Mouse (Mus musculus) urinary bladder, postnatal 25 days (tissue): ENCODE results near the gene Idh1.

Experiments
- DNase-seq: peaks from one replicate; pipeline ENCODE4 v3.0.0; 2022; ENCODE audit warnings: low spot score

Gene Idh1

DNA sequence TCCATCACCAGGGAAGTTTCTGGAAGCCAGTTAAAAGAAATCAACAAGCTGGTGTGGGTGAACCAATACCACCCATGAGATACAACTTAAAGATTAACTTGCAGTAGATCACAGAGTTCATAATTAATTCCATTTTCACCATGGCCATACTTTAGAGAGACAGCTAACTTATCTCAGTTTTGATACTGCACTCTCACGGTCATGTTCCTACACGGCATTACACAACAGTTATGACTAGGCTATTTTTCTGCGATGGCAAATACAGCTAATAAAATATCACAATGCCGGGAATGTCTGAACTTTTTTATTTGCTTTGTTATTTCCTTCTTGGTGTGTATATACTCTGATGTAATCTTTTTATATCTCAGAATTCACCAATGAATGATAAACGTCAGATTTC lies 9.4 kb downstream of the Idh1 start:
- DNase-seq = no peak

DNA sequence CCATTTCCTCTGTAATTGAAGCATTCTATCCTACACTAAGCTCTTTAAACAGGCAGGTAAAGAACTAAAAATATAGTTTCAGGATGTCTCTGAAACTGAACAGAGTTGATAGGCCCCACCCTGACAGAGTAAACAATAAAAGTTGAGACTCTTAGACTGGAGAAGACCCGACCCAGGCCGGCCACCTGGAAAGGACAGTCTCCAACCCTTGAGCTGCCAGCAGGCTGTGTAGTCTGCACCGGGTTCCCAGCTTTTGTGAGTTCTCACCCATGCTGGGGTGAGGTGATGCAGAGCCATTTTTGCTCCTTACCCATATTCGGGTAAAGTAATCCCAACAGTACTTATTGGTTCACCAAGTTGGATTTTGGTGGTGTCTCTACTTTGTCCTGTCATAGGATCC lies 10.1 kb downstream of the Idh1 start:
- DNase-seq = no peak

DNA sequence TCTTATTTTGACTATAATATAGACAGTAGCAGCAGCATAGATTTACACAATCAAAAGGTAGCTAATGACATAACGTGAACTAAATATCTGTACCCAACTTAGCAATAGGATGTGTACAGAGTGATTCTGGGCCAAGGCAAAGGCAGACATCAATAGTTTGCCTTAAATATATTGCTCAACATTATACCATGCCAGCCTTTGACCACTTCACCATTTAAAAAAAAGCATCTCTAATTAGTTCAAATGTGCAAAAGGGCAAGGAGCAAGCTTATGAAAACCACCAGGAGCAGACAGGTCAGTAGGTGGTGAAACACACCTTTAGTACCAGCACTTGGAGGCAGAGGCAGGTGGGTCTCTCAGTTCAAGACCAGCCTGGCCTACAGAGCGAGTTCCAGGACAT lies 12.6 kb downstream of the Idh1 start:
- DNase-seq = no peak

DNA sequence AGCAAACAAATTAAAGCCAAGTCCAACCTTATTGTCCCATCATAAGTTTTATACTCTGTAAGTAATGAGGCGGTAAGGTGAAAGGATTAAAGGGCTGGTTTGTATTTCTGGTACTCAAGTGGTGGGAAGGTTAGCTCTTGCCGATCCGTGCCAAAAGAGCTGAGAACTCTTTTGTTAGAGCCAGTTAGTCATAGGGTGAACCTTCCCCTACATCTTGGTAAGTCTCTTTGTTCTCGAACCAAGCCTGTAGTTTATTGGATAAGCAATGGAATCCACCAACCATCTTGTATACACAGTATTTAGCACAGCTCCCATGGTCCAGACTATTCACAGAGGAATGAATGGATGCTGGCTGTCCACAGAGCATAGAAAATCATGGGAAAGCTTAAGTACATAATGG lies 14.7 kb downstream of the Idh1 start:
- no peak for DNase-seq

DNA sequence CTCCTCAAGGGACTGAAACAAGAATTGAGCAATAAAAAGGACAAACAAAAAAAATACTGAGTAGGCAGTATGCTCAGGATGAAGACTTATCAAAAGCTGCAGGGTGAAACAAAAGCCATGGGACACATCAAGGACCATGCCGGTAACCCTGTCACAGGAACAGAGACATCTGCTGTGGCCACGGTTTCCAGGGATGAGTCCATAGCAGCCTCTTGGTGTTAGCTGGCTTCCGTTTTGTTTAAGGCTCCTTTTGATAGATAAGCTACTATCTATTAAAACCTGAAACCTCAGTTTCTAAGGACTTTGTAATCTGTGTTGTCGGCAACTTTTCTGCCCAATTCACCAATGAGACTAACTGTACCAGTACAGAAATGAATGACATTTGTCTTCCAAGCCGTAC lies 16.4 kb downstream of the Idh1 start:
- no peak for DNase-seq

DNA sequence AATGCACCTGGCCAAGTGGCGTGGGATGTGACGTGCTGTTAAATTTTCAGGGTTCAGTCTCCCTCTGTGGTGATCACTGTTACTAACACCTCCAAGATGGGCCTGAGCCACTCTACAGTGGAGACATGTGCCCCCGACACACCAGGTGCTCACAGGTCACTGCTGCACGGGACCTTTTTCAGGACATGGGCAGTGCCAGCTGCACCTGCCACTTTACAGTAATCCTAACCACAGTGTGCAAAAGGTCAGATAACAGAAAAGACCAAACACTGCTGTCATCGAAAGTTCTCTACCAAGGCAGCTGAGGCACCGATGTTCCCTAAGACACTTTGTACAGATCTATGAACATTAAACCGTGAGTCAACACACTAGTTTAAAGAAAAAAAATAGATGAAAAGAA lies 16.8 kb downstream of the Idh1 start:
- no peak for DNase-seq

DNA sequence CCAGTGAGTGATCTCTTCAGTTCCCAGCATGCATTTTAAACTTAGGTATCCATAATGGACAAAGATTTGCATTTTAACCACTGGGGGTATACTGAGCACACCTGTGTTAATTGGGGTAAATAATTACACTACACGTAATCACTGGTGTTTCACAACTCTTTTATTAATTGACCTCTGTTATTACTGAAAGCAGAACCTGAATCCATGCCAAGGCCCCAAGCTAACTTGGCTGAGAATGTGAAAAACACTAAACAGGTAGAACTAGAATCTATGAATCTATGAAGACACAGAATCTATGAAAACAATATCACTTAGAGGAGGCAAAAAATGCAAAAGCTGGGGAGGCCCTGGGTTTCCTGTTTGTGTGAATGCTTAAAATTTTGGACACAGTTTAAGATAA lies 18.8 kb downstream of the Idh1 start:
- no peak for DNase-seq

DNA sequence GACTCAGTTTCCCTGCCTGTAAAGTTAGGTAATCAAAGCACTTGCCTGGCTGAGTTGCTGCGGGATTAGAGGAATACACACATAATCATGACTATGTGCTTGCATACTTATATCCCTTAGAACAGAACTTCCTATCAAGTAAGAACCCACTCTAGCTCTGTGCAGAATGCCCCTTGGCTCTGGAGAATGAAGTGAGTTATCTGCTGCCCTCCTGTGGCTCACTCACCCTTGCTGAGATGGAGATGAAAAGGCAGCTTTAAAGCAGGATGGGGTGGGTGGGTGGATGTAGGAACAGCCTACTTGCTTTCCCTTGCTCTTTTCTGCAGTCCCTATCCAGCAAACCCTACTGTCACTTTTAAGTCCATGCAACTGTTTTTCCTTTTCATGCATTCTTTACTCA lies 24.1 kb downstream of the Idh1 start:
- DNase-seq = no peak

DNA sequence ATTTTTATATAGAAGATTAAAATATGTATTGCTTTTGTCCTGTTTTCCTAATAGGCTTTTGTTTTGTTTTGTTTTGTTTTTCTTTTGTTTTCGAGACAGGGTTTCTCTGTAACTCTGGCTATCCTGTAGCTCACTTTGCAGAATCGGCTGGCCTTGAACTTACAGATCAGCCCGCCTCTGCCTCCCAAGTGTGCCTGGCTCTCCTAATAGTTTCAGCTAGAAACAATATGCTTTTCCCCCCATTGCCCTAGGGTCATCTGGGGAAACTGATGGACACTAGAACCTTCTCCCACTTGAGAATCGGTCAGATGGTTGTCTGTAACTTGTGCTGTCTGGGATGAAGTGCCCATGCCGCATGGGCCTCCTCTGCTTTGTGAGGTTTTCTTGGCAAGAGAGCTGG lies 30.2 kb downstream of the Idh1 start:
- no peak for DNase-seq

DNA sequence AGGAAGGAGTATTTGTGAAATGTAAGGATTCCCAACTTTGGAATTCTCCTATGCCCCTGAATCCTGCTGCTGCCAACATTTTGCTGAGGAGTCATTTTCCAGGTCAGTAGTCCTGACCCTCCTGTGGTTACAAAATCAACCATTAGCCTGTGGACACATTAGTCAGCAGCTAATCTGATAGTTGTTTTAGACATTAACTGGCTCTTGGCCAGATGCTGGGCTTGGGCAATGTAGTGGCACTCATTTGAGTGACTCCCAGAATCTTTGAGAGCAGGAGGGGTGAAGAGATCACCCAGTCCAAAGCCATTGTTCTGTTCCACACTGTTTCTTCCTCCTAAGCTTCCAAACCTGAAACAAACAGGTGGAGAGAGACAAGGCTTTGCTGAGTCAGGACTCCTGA lies 31.5 kb downstream of the Idh1 start:
- no peak for DNase-seq

DNA sequence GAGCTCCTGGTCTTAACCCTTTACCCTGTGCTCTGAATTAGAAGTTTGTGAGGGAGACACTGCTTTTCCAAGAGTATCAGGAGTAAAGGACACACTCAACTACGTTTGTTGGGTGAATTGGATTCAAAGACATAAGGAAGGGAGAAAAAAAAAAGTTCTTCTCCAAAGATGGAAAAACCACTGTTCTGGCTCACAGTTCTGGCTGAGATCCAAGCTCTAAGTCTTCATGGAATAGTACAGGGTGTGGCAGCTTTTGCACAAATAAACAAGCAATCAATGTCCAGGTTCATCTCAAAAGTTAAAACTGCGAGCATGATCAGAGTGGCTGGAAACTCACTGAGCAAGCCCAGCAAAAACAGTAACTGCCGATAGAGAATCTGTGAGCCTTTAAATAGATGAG lies 38.3 kb downstream of the Idh1 start:
- no peak for DNase-seq

DNA sequence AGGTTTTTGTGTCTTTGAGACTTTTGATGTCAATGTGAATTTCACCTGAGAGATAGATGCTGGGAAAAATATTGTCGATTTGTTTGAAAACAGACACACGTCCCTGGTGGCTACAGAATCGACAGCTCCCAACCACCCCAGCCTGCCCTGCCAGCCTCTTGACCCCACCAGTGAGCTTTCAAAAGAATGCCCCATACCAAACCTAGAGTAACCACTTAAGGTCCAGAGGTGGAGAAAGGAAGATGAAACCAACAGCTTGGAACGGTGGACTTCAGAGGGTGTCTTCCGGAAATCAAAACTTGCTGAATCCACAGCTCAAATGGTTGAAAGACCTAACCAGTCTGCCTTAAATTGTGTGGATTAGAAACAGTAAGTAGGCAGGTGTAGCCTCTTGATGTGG lies 39.0 kb downstream of the Idh1 start:
- DNase-seq = no peak

DNA sequence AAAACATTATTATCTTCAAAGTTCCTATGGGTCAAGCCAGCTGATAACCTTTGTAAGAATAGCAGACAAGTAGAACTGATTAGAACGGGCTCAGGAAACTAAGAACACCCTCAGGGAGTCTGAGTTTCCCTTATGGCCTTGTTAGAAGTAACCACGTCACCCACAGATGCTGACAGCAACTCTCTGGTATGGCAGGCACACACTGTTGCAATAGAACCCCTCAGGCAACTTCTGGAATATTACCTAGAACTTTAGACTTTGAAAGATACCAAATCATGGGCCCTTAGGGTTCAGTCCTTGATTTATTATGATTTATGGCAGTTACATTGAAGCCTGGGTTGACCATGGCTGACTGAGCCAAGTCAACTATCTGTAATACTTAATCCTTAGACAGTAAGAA lies 39.7 kb downstream of the Idh1 start:
- no peak for DNase-seq

DNA sequence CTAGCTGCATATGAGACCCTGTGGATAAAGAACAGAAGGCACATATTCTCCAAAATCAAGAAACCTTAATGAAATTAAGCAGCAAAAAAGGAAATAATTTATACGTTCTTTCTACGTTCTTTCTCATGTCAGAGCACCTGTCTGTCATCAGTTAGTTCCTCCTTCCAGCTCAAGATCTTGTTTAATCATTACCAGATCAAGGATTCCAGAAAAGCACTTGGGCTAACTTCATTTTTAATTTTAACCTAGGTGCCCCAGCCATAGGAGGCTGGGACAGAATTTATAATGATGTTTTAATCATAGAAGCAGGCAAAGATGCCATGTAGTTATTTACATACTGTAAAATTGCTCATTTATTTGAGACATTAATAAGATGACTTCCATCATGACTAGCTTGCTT lies 41.5 kb downstream of the Idh1 start:
- no peak for DNase-seq

DNA sequence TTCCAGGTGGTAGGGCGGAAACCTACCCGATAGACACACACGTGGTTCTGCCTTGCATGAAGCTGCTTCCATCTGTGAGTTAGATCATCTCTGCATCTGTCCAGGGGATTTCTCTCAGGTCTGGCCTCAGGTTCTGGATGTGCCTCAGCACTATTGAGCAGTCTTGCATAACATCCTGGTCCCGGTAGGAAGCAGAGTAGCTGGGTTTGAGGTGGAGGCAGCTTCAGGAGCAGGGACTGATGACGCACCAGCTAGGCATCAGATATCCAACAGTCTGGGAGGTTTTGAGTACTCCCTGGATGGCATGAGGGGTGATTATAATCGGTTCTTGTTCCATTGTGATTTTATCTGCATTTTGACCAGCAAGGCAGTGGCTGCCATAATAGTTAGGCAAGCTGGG lies 48.7 kb downstream of the Idh1 start:
- DNase-seq = no peak

DNA sequence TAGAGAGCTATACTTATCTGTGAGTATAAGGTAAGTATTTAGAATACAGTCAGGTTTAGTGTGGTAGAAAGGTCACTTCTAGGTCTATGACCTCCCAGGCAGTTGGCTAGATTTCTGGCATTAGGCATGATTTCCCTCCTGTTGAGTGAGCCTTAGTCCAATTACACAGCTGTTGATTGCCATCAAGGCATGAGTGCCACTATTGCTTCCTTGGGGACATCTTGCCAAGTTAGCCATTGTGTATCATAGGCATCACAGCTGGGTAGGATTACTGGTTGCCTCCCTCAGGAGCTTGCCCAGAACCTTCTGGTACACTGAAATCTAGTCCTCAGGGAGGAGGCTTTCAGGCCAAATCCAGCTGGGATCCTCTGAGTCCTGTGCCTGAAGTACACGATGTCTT lies 53.5 kb downstream of the Idh1 start:
- DNase-seq = no peak

DNA sequence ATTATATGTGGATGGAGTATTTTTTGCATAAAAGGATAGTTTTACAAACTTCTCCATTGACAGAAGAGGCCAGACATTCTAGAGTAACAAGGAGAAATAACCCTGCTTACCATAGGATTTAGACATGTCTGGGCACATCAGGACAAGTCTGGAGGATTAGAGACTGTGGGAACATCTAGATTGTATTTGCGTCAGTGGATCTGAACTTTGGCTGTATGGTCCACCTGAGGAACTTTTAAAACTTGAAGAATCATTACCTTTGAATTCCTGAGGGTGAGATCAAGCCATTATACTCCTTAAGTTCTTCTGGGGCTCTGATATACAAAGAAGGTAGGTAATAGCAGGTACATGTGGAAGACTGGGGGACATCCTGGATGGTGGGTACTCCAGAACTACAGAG lies 54.6 kb downstream of the Idh1 start:
- no peak for DNase-seq

DNA sequence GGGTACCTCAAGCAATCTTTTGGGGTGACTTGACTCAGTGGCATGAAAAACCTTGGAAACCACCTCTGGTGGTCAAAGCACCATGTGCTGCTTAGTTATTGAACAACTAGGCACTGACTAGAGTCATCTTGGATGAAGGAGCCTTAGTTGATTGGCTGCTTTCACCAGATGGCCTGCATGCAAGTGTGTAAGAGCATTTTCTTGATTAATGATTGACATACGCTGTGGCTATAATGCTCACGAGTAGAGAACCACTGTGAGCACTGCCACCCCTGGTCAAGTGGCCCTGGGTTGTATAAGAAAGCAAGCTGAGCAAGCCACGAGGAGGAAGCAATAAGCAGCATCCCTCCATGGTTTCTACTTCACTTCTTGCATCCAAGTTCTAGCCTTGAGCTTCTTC lies 56.1 kb downstream of the Idh1 start:
- no peak for DNase-seq

DNA sequence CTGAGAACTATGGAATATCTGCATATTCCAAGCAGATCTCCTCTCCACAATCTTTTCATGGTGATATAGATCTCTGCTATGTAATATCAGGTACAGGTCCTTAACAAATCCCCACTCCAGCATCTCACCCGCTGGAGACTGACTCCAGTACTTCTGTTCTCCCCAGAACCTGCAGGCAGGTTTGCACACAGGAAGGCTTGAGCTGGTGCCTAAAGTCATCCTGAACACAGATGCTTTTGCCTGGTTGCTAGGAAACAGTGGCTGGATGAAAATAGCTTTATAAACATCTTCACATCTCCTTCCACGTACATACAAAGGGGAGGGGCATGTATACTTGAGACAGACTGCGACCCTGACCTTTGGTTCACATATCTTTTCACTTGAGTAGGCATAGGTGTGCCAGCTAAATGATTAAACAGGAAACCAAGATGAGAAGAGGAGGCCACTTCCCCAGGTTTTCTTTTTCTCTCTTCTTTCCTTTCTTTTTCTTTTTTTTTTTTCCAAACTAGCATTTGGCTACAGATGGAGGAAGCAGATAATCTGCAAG lies 56.6 kb downstream of the Idh1 start:
- DNase-seq = no peak

DNA sequence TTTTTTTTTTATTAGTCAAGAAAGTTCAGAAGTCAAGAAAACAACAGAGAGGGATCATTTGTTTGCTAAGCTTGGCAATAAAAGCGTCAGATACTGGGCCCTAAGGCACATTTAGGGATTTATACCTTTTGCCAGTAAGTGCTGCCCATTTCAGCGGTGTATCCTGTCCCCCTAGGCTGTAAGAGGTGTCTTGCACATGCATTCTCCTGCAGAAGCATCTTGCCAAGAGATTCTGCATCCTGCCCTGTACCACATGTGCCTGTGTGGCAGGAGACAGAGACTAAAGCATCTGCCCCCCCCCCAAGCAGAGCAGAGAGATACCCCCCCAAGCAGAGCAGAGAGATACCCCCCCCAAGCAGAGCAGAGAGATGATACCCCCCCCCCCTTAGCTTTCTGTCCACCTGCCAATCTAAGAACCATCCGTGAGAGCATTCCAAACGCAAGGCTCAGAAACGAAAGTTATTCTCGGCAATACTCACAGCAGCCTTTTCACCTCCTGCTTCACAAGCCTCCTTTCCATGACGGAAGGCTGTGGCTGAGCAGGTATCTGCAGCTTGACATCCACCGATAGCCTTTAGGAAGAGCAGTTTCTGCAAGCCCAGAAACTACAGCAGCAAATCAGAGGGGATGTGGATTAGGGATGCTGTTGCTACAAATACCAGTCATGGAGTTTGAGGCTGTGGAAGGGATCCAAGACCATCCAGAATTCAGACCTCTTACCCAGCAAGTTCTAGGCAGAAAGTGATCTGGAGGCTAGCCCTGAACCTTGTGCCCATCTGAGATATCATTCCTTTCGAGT lies 63.5 kb downstream of the Idh1 start, which contains the start of gene D630023F18Rik:
Gene D630023F18Rik, minus strand, starts transcription at position 641 of the 799 bp plus-strand sequence.
- no peak for DNase-seq

DNA sequence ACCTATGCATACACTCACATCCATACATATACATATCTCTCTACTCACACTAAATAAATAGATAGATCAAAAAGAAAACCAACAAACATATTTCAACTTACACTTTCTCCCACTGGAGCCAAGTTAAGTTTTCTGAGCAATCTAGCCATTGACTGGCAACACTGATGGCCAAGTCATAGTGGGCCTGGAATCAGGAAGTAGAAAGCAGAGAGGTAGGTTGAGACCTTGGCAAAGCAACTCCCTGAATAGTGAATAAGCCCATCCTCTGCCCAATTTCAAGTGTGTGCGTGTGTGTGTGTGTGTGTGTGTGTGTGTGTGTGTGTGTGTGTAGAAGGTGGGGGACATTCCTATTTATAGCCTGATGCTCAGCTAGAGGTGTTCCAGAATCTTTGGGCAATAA lies 66.9 kb downstream of the Idh1 start, which contains the start of gene Gm28845:
Gene Gm28845, minus strand, starts transcription at position 121 of the 400 bp plus-strand sequence.
- DNase-seq = no peak

DNA sequence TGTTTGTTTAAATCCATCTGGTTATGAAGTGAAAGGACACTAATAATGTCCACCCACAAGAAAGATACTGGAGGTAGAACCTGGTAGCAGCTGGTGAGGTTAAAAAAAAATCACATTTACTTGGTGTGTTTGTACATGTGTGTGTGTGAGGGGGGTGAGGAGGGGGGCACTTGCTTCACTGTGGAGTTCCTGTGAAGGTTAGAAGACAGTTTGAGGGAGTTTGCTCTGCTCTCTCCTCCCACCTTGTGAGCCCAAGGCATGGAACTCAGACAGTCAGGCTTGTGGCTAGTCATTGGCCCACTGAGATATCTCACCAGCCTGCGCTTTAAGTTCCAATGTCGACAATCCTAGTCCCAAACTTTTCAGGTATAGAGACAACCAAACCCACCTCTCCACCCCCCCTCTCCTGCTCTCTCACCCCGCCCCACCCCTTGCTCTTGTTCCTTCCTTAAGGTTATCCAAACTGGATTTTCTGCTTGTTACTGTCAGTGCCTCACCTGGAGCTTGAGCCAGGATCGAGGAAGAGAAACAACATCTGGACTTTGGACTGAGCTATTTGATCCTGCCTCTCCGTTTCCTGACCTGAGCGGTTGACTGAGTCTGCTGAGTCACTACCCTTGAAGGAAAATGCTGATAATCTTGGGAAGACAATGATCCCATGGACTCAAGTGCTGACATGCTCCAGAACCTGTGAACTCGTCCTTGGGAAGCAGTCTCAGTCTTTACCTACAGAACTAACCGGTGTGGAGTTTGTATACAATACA lies 68.0 kb downstream of the Idh1 start:
- no peak for DNase-seq

DNA sequence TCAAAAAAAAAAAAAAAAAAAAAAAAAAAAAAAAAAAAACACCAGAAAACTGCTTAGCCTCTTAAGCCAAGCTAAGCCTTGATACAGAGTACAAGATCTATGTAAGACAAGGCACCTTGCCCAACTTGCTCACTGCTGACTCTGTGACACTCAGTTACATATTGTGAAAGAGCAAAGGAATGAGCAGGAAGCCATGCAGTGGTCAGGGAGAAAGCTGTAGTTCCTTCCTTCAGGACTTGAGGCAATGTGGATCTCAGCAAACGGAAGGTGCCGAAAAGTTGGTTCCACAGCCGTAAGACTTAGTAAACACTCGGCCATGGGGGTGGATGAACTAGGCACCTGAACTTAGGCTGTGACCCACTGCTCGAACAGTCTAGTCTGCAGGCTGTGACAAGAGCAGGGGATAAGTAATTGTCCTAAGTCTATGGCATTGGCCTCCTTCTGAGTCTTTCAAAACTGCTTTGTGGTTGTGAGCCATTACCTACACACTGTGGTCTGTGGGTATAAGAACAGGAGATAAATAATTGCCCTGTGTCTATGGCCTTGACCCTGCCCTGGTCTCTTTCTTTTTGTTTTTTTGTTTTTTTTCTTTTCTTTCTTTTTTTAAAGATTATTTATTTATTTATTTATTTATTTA lies 72.6 kb downstream of the Idh1 start:
- no peak for DNase-seq
